Mouse (Mus musculus) retina, adult 2 months (tissue): ENCODE results near the gene Zc3h18.

Experiments used
- DNase-seq: peaks from one replicate; pipeline ENCODE4 v3.0.0-alpha.2; 2012; ENCODE audit warnings: low read depth, low spot score

The Zc3h18 gene

DNA sequence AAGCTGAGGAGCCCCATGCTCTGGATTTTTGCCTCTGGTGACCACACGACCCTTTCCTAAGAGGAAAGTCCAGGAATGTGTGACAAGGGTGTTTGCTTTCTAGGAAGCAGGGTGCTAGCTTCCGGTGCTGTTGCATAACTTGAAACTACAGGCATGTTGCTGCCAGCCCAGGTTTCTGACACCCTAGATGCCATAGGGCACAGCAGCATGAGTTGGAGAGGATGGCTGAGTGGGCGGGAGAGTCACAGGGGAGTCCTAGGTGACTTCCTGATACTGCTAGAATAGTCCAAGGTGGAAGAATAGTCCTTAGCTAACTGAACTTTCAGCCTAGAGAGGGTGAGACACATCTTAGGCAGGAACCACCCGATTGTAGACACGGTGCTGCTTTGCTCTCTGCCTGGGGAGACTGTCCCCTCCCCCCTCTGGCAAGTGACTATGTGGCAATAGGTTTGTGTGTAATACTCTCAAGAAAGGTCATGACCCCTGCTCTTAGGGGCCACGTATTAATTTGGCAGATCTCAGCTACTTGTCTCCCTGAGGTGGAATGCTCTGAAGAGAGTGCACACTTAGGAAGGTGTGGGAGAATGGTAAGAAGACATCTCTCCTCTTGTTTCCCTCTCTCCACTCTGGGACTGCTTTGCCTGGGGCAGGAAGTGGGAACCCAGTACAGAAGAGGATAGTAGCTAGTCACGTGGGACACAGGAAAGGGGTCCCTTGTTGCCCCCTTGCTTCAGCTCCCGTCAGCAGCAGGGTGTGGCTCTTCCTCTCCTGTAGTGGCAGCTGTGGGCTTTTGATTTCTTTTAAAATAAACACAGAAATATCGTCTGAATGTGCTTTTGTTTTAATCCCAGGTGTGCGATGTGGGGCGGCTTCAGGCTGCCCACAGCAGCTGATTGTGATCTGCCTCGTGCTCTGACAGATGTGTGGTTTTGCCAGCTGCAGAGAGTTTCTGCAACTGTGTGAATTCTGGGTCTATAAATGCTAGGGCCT is 87.5 kb downstream of the Zc3h18 start:
- DNase-seq, result no peak

DNA sequence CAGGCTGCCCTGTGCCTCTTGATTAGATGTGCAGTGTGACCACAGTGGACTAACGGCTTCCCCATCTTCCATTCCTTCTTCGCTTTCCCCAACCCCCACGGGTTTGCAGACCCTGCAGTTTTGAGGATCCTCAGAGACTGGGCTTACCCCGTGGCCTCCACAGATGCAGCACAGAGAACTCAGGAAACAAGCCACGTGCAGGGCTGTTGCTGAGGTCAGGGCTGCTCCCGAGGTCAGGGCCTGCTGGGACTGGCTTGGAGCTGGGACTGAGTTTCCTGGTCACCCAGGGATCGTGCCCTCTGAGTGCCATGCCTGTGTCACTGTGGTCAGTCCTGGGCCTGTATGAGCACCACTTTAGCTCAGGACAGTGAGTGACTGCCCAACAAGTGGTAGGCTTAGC is 88.6 kb downstream of the Zc3h18 start:
- no peak for DNase-seq
